Mouse (Mus musculus) neural tube, embryonic 11.5 days (tissue): ENCODE data around the gene Ovch2. TPM values are rescaled to one million over a fixed set of nuclear protein-coding genes. Genes with fewer than 3 reads are reported as not detected.

ENCODE experiments used
- polyA plus RNA-seq: library from polyadenylated mRNA; unstranded; fragments of >200 nt; fragmentation: Nextera tagmentation; extraction: Ambion mirVana; gene quantifications from 2 replicates; pipeline ENCODE4 v1.2.1, GENCODE M21; 2014

Gene Ovch2
- polyA plus RNA-seq, 1 experiment from 2014 or later, result not detected

Other genes with a start within 250 kb of the Ovch2 start
- gene Olfml1, start 233.8 kb downstream of the Ovch2 start, polyA plus RNA-seq, result 8.5 and 8.6 TPM in 2 replicates
- gene Ppfibp2, start 206.0 kb downstream of the Ovch2 start, polyA plus RNA-seq, result 6.0 and 6.1 TPM in 2 replicates
- not detected in 2 replicates for gene 5330417H12Rik, start 176.0 kb downstream of the Ovch2 start, polyA plus RNA-seq
- 0.28 TPM in 1 of 2 replicates, not detected in the other for gene Cyb5r2, start 43.2 kb downstream of the Ovch2 start, polyA plus RNA-seq
- not detected in 2 replicates for gene Olfr467, start 11.1 kb upstream of the Ovch2 start, polyA plus RNA-seq
- gene Olfr469, start 24.3 kb upstream of the Ovch2 start, polyA plus RNA-seq, result not detected in 2 replicates
- gene Olfr470, start 46.3 kb upstream of the Ovch2 start, polyA plus RNA-seq, result not detected in 2 replicates
- not detected in 2 replicates for gene Olfr472, start 96.7 kb upstream of the Ovch2 start, polyA plus RNA-seq
- not detected in 2 replicates for gene Olfr473, start 129.2 kb upstream of the Ovch2 start, polyA plus RNA-seq
- not detected in 2 replicates for gene Olfr474, start 153.4 kb upstream of the Ovch2 start, polyA plus RNA-seq
- not detected in 2 replicates for gene Olfr476, start 163.6 kb upstream of the Ovch2 start, polyA plus RNA-seq
- not detected in 2 replicates for gene Olfr477, start 185.5 kb upstream of the Ovch2 start, polyA plus RNA-seq
- gene Olfr478, start 232.8 kb upstream of the Ovch2 start, polyA plus RNA-seq, result not detected in 2 replicates
- gene Olfr479, start 249.5 kb upstream of the Ovch2 start, polyA plus RNA-seq, result not detected in 2 replicates